Mouse (Mus musculus): ENCODE measurements around the gene Syne1.

GRCm38 (mm10) chr10:5239680-5240079, 311.6 kb downstream of the Syne1 start:
- no peak for TF ChIP-seq CTCF (IDR thresholded peaks at IDR 0.05; ENCODE audit: control insufficient read depth, insufficient read depth, low read length)
- TF ChIP-seq POLR2A (IDR thresholded peaks at IDR 0.05; ENCODE audit: borderline replicate concordance, control insufficient read depth, low read depth, low read length) = no peak

All from bone marrow, adult 2 months (tissue).